In the genomic region with DNA sequence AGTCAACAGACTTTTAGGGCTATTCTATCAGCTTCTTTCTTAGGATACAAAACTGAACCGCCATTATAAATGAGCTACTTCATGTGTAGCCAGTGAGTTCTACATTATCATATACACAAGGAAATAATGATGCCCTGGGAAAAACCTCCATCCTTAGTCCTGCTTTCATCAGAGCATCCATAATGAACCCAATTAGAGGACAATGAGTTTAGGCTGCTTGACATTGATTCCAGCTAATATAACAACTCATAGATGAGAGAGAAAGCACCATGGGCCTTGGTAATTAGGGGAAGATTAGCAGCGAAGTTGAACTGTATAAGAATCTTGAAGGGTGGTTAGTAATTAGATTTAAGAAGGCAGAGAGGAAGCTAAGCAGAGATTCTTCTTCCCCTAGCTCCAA, we compare ENCODE assay signal across 27 mouse cellular contexts.
DNase-seq lines count a peak whose midpoint lies in the region; ATAC-seq and TF ChIP-seq lines count a peak whose summit lies in the region.
"Had no signal": no experiment of that assay in that cellular context is flagged by ENCODE, and none has a peak within 500 bp of the region (broad histone marks: within the 10 kb centered on the region; RNA-seq: fewer than 3 reads in every experiment).

No protein-coding gene starts in this region.

- H3K9me3 ChIP-seq in forebrain, embryonic 11.5 days (ENCODE audit: control insufficient read depth, low read length), result no peaks in the 10 kb centered on the region
- H3K9me3 ChIP-seq in forebrain, postnatal 0 days (ENCODE audit: low read length), result no peaks in the 10 kb centered on the region
- H3K9me3 ChIP-seq in forebrain, embryonic 13.5 days (replicated peaks), result no peaks in the 10 kb centered on the region
- H3K9me3 ChIP-seq in forebrain, embryonic 10.5 days, result no peaks in the 10 kb centered on the region
- H3K9me3 ChIP-seq in midbrain, embryonic 12.5 days, result no peaks in the 10 kb centered on the region
- no peaks in the 10 kb centered on the region for H3K9me3 ChIP-seq in midbrain, embryonic 15.5 days
- H3K9me3 ChIP-seq: embryonic facial prominence, embryonic 13.5 days; embryonic facial prominence, embryonic 15.5 days had no signal

- H3K4me2 ChIP-seq in forebrain, embryonic 11.5 days (ENCODE audit: low read depth, low read length, severe bottlenecking), result no peak overlapping the region
- H3K4me2 ChIP-seq in forebrain, postnatal 0 days (ENCODE audit: low read depth), result no peak overlapping the region
- H3K4me2 ChIP-seq in forebrain, embryonic 13.5 days, result no peak overlapping the region
- H3K4me2 ChIP-seq in midbrain, embryonic 12.5 days (replicated peaks), result no peak overlapping the region
- no peak overlapping the region for H3K4me2 ChIP-seq in midbrain, embryonic 15.5 days
- H3K4me2 ChIP-seq: embryonic facial prominence, embryonic 13.5 days; embryonic facial prominence, embryonic 15.5 days had no signal

- no peaks in the 10 kb centered on the region for H3K36me3 ChIP-seq in forebrain, embryonic 11.5 days (ENCODE audit: control insufficient read depth, insufficient read depth, low read length)
- no peaks in the 10 kb centered on the region for H3K36me3 ChIP-seq in forebrain, postnatal 0 days (ENCODE audit: insufficient read depth)
- no peaks in the 10 kb centered on the region for H3K36me3 ChIP-seq in forebrain, embryonic 13.5 days (ENCODE audit: poor library complexity, severe bottlenecking)
- no peaks in the 10 kb centered on the region for H3K36me3 ChIP-seq in forebrain, embryonic 10.5 days (replicated peaks)
- no peaks in the 10 kb centered on the region for H3K36me3 ChIP-seq in midbrain, embryonic 12.5 days
- no peaks in the 10 kb centered on the region for H3K36me3 ChIP-seq in midbrain, embryonic 15.5 days (replicated peaks)
- H3K36me3 ChIP-seq: embryonic facial prominence, embryonic 13.5 days; embryonic facial prominence, embryonic 15.5 days; G1E had no signal

- H3K27me3 ChIP-seq in forebrain, embryonic 11.5 days (ENCODE audit: control insufficient read depth, insufficient read depth, low read length), result no peaks in the 10 kb centered on the region
- H3K27me3 ChIP-seq in forebrain, postnatal 0 days (ENCODE audit: insufficient read depth, low read length), result no peaks in the 10 kb centered on the region
- H3K27me3 ChIP-seq in forebrain, embryonic 13.5 days, result no peaks in the 10 kb centered on the region
- H3K27me3 ChIP-seq in forebrain, embryonic 10.5 days (ENCODE audit: poor library complexity, severe bottlenecking), result peaks cover 3% of the 10 kb centered on the region; the same call in 1 of the 2 replicates
- no peaks in the 10 kb centered on the region for H3K27me3 ChIP-seq in midbrain, embryonic 12.5 days
- no peaks in the 10 kb centered on the region for H3K27me3 ChIP-seq in midbrain, embryonic 15.5 days (replicated peaks)
- H3K27me3 ChIP-seq: CH12.LX; embryonic facial prominence, embryonic 13.5 days; embryonic facial prominence, embryonic 15.5 days had no signal

- ATAC-seq in forebrain, embryonic 11.5 days (replicated peaks; ENCODE audit: low FRiP score), result peak; percentile 69
- no peak for ATAC-seq in forebrain, postnatal 0 days
- peak; percentile 52; the same call in 1 of the 2 replicates for ATAC-seq in forebrain, embryonic 13.5 days
- peak; percentile 44; the same call in 1 of the 2 replicates for ATAC-seq in midbrain, embryonic 12.5 days (ENCODE audit: low FRiP score, low read depth)
- no peak for ATAC-seq in midbrain, embryonic 15.5 days (replicated peaks)
- ATAC-seq: activated CD4-positive, CD25-positive, alpha-beta regulatory T cell, adult 4 months; CD4-positive, CD25-positive, alpha-beta regulatory T cell, adult 4 months; Patski had no signal

- H3K27ac ChIP-seq in forebrain, embryonic 11.5 days (ENCODE audit: low read depth, low read length), result no peak overlapping the region
- H3K27ac ChIP-seq in forebrain, postnatal 0 days (ENCODE audit: low read depth, low read length), result no peak overlapping the region
- peak overlapping the region; percentile 31; the same call in 1 of the 2 replicates for H3K27ac ChIP-seq in forebrain, embryonic 13.5 days
- H3K27ac ChIP-seq in forebrain, embryonic 10.5 days, result no peak overlapping the region
- H3K27ac ChIP-seq in midbrain, embryonic 12.5 days (replicated peaks), result no peak overlapping the region
- no peak overlapping the region for H3K27ac ChIP-seq in midbrain, embryonic 15.5 days
- H3K27ac ChIP-seq: embryonic facial prominence, embryonic 13.5 days; embryonic facial prominence, embryonic 15.5 days had no signal

- no peak overlapping the region for H3K4me3 ChIP-seq in forebrain, embryonic 11.5 days (ENCODE audit: low read depth, low read length)
- H3K4me3 ChIP-seq in forebrain, postnatal 0 days (ENCODE audit: low read depth, low read length), result no peak overlapping the region
- no peak overlapping the region for H3K4me3 ChIP-seq in forebrain, embryonic 13.5 days
- no peak overlapping the region for H3K4me3 ChIP-seq in forebrain, embryonic 10.5 days
- H3K4me3 ChIP-seq in midbrain, embryonic 12.5 days, result no peak overlapping the region
- no peak overlapping the region for H3K4me3 ChIP-seq in midbrain, embryonic 15.5 days
- H3K4me3 ChIP-seq: embryonic facial prominence, embryonic 13.5 days; embryonic facial prominence, embryonic 15.5 days; erythroblast, embryonic 14.5 days had no signal

- 44% methylated on average over 2 of the region's 2 CpGs for WGBS in forebrain, embryonic 11.5 days
- WGBS in forebrain, postnatal 0 days, result 23% methylated on average over 2 of the region's 2 CpGs
- WGBS in forebrain, embryonic 13.5 days, result 23% methylated on average over 2 of the region's 2 CpGs
- 65% methylated on average over 2 of the region's 2 CpGs for WGBS in forebrain, embryonic 10.5 days
- 71% methylated on average over 2 of the region's 2 CpGs for WGBS in midbrain, embryonic 12.5 days
- 70% methylated on average over 2 of the region's 2 CpGs for WGBS in midbrain, embryonic 15.5 days

- H3K9ac ChIP-seq in forebrain, embryonic 11.5 days (ENCODE audit: low read length), result no peak overlapping the region
- H3K9ac ChIP-seq in forebrain, postnatal 0 days, result no peak overlapping the region
- H3K9ac ChIP-seq in forebrain, embryonic 13.5 days, result no peak overlapping the region
- no peak overlapping the region for H3K9ac ChIP-seq in midbrain, embryonic 12.5 days (replicated peaks)
- H3K9ac ChIP-seq in midbrain, embryonic 15.5 days, result no peak overlapping the region
- H3K9ac ChIP-seq: embryonic facial prominence, embryonic 13.5 days; embryonic facial prominence, embryonic 15.5 days had no signal

- no peak for DNase-seq in forebrain, embryonic 11.5 days (ENCODE audit: low spot score)
- DNase-seq in forebrain, postnatal 0 days, result no peak
- no peak for DNase-seq in forebrain, embryonic 10.5 days (ENCODE audit: extremely low spot score, low spot score)
- peak; percentile 29 for DNase-seq in retina, postnatal 1 day
- DNase-seq in spleen, postnatal 4 days (ENCODE audit: low spot score in 2 of 2), result no peak
- DNase-seq: adrenal gland, adult 8-10 months; adrenal gland, postnatal 14 days; adrenal gland, postnatal 36 days; B cell, adult 2 months; cerebellum, adult 11 months; cerebellum, adult 18-20 months; cerebellum, adult 8-10 months; cerebellum, adult 9-11 months; cerebellum, postnatal 14 days; cerebellum, postnatal 36 days; embryo, embryonic 11 days had no signal

- TF ChIP-seq CTCF in forebrain, postnatal 0 days (IDR thresholded peaks at IDR 0.05; ENCODE audit: low read depth), result no peak

- H3K4me1 ChIP-seq in forebrain, embryonic 11.5 days (replicated peaks; ENCODE audit: control insufficient read depth, insufficient read depth, low read length), result peaks cover 5% of the 10 kb centered on the region; the same call in 1 of the 2 replicates
- no peaks in the 10 kb centered on the region for H3K4me1 ChIP-seq in forebrain, postnatal 0 days (ENCODE audit: insufficient read depth)
- H3K4me1 ChIP-seq in forebrain, embryonic 13.5 days, result peaks cover 38% of the 10 kb centered on the region
- H3K4me1 ChIP-seq in forebrain, embryonic 10.5 days, result peaks cover 30% of the 10 kb centered on the region
- H3K4me1 ChIP-seq in midbrain, embryonic 12.5 days, result peaks cover 9% of the 10 kb centered on the region; the same call in 1 of the 2 replicates
- no peaks in the 10 kb centered on the region for H3K4me1 ChIP-seq in midbrain, embryonic 15.5 days
- H3K4me1 ChIP-seq: embryonic facial prominence, embryonic 13.5 days; embryonic facial prominence, embryonic 15.5 days had no signal

Comparison
In these comparisons a context has a peak if more than half of its experiments do, and no peak if none do; other contexts are left out.
1. ATAC-seq: peak in forebrain, embryonic 11.5 days (single experiment), forebrain, embryonic 13.5 days (single experiment) and midbrain, embryonic 12.5 days (single experiment); none in forebrain, postnatal 0 days (single experiment) and midbrain, embryonic 15.5 days (single experiment).